Mouse (Mus musculus): ENCODE measurements around the gene Map3k1. TPM values are rescaled to one million over a fixed set of nuclear protein-coding genes. Genes with fewer than 3 reads are reported as not detected.
A peak's percentile ranks its signal among the peaks of the same experiment; 100 is the strongest.
"Not testable (repeated sequence)": the region's sequence is repeated elsewhere in the genome, so short reads cannot be mapped to it uniquely, and the experiment has no call there.

Map3k1 gene
- polyA plus RNA-seq, 1 experiment from 2014 or later, result 14.0 TPM

- no peak for ATAC-seq (ENCODE audit: low FRiP score)
- 83% methylated on average over 7 of the region's 7 CpGs for WGBS
- H3K9me3 ChIP-seq (ENCODE audit: control insufficient read depth, low read length), result no peaks in the 10 kb centered on the region
- no peaks in the 10 kb centered on the region for H3K36me3 ChIP-seq (replicated peaks; ENCODE audit: control insufficient read depth, insufficient read depth)
- H3K27me3 ChIP-seq (ENCODE audit: control insufficient read depth, insufficient read depth, low read length), result no peaks in the 10 kb centered on the region
- DNase-seq (ENCODE audit: low spot score), result no peak
- no peak overlapping the region for H3K4me3 ChIP-seq (replicated peaks; ENCODE audit: low read length)
- no peak overlapping the region for H3K9ac ChIP-seq
- no peak overlapping the region for H3K27ac ChIP-seq
- no peaks in the 10 kb centered on the region for H3K4me1 ChIP-seq (replicated peaks; ENCODE audit: control insufficient read depth, insufficient read depth, low read length)
- no peak overlapping the region for H3K4me2 ChIP-seq (replicated peaks)
Measured at GRCm38 (mm10) chr13:111741204-111741990, 67.4 kb downstream of the Map3k1 start.

GRCm38 (mm10) chr13:111726898-111727297 lies 81.9 kb downstream of the Map3k1 start:
- ATAC-seq (ENCODE audit: low FRiP score) (no peak), DNase-seq (ENCODE audit: low spot score) (no peak)
- no peak overlapping the region for H3K27ac ChIP-seq
- no peak overlapping the region for H3K4me2 ChIP-seq (replicated peaks)
- no peaks in the 10 kb centered on the region for H3K36me3 ChIP-seq (replicated peaks; ENCODE audit: control insufficient read depth, insufficient read depth)
- peaks cover 4% of the 10 kb centered on the region; the same call in 1 of the 2 replicates for H3K9me3 ChIP-seq (ENCODE audit: control insufficient read depth, low read length)
- H3K9ac ChIP-seq, result no peak overlapping the region
- H3K4me1 ChIP-seq (replicated peaks; ENCODE audit: control insufficient read depth, insufficient read depth, low read length), result peaks cover 4% of the 10 kb centered on the region; the same call in 1 of the 2 replicates
- H3K4me3 ChIP-seq (replicated peaks; ENCODE audit: low read length), result no peak overlapping the region
- H3K27me3 ChIP-seq (ENCODE audit: control insufficient read depth, insufficient read depth, low read length), result no peaks in the 10 kb centered on the region
- 92% methylated on average over 5 of the region's 5 CpGs for WGBS

- Histone ChIP-seq H3K9me3 (ENCODE audit: control insufficient read depth, low read length) (peaks cover 4% of the 10 kb centered on the region; the same call in 1 of the 2 replicates), H3K4me3 (replicated peaks; ENCODE audit: low read length) (peak overlapping the region; percentile 74), H3K27ac (peak overlapping the region; percentile 70), H3K4me1 (replicated peaks; ENCODE audit: control insufficient read depth, insufficient read depth, low read length) (peaks cover 4% of the 10 kb centered on the region; the same call in 1 of the 2 replicates), H3K27me3 (ENCODE audit: control insufficient read depth, insufficient read depth, low read length) (no peaks in the 10 kb centered on the region), H3K36me3 (replicated peaks; ENCODE audit: control insufficient read depth, insufficient read depth) (no peaks in the 10 kb centered on the region), H3K9ac (peak overlapping the region; percentile 65), H3K4me2 (replicated peaks) (peak overlapping the region; percentile 93)
- WGBS, result under 1% methylated on average over 61 of the region's 65 CpGs
- ATAC-seq (ENCODE audit: low FRiP score) (peak; percentile 99), DNase-seq (ENCODE audit: low spot score) (peak; percentile 94)
Measured at GRCm38 (mm10) chr13:111725165-111726077, 83.4 kb downstream of the Map3k1 start.

GRCm38 (mm10) chr13:111724811-111725164 lies 84.0 kb downstream of the Map3k1 start:
- H3K9me3 ChIP-seq (ENCODE audit: control insufficient read depth, low read length), result peaks cover 4% of the 10 kb centered on the region; the same call in 1 of the 2 replicates
- peak overlapping the region; percentile 74 for H3K4me3 ChIP-seq (replicated peaks; ENCODE audit: low read length)
- WGBS, result under 1% methylated on average over 18 of the region's 18 CpGs
- H3K9ac ChIP-seq, result no peak overlapping the region
- no peaks in the 10 kb centered on the region for H3K27me3 ChIP-seq (ENCODE audit: control insufficient read depth, insufficient read depth, low read length)
- H3K4me1 ChIP-seq (replicated peaks; ENCODE audit: control insufficient read depth, insufficient read depth, low read length), result peaks cover 4% of the 10 kb centered on the region; the same call in 1 of the 2 replicates
- H3K36me3 ChIP-seq (replicated peaks; ENCODE audit: control insufficient read depth, insufficient read depth), result no peaks in the 10 kb centered on the region; the same call in 1 of the 2 replicates
- H3K27ac ChIP-seq, result no peak overlapping the region
- H3K4me2 ChIP-seq (replicated peaks), result peak overlapping the region; percentile 93
- no peak; the same call in 1 of the 2 replicates for ATAC-seq (ENCODE audit: low FRiP score)
- peak; percentile 33 for DNase-seq (ENCODE audit: low spot score)

GRCm38 (mm10) chr13:111719726-111720125 lies 89.1 kb downstream of the Map3k1 start:
- WGBS, result 66% methylated on average over 9 of the region's 9 CpGs

GRCm38 (mm10) chr13:111710531-111710930 lies 98.3 kb downstream of the Map3k1 start:
- WGBS, result 91% methylated on average over 4 of the region's 4 CpGs

More at GRCm38 (mm10) chr13:111719726-111720125, 89.1 kb downstream of the Map3k1 start:
- no peaks in the 10 kb centered on the region for H3K27me3 ChIP-seq (ENCODE audit: control insufficient read depth, insufficient read depth, low read length)
- H3K4me2 ChIP-seq (replicated peaks), result no peak overlapping the region
- H3K27ac ChIP-seq, result no peak overlapping the region
- H3K4me1 ChIP-seq (replicated peaks; ENCODE audit: control insufficient read depth, insufficient read depth, low read length), result 0 out of 2 replicates have a peak, but pooled peaks cover 4% of the 10 kb centered on the region
- H3K4me3 ChIP-seq (replicated peaks; ENCODE audit: low read length), result no peak overlapping the region
- peaks cover 24% of the 10 kb centered on the region for H3K36me3 ChIP-seq (replicated peaks; ENCODE audit: control insufficient read depth, insufficient read depth)
- DNase-seq (ENCODE audit: low spot score), result no peak
- no peak for ATAC-seq (ENCODE audit: low FRiP score)
- H3K9ac ChIP-seq, result no peak overlapping the region
- H3K9me3 ChIP-seq (ENCODE audit: control insufficient read depth, low read length), result no peaks in the 10 kb centered on the region

GRCm38 (mm10) chr13:111703952-111704351 lies 104.8 kb downstream of the Map3k1 start:
- H3K9me3 ChIP-seq (ENCODE audit: control insufficient read depth, low read length); H3K4me2 ChIP-seq (replicated peaks); H3K27me3 ChIP-seq (ENCODE audit: control insufficient read depth, insufficient read depth, low read length); H3K4me1 ChIP-seq (replicated peaks; ENCODE audit: control insufficient read depth, insufficient read depth, low read length); DNase-seq (ENCODE audit: low spot score); H3K4me3 ChIP-seq (replicated peaks; ENCODE audit: low read length); ATAC-seq (ENCODE audit: low FRiP score); H3K27ac ChIP-seq; H3K9ac ChIP-seq: not testable (repeated sequence)
- H3K36me3 ChIP-seq (replicated peaks; ENCODE audit: control insufficient read depth, insufficient read depth), result peaks cover 75% of the 10 kb centered on the region
- 90% methylated on average over 4 of the region's 4 CpGs for WGBS

More at GRCm38 (mm10) chr13:111710531-111710930, 98.3 kb downstream of the Map3k1 start:
- ATAC-seq (ENCODE audit: low FRiP score), result no peak
- no peak overlapping the region for H3K4me2 ChIP-seq (replicated peaks)
- H3K4me1 ChIP-seq (replicated peaks; ENCODE audit: control insufficient read depth, insufficient read depth, low read length), result no peaks in the 10 kb centered on the region
- no peak for DNase-seq (ENCODE audit: low spot score)
- H3K27me3 ChIP-seq (ENCODE audit: control insufficient read depth, insufficient read depth, low read length), result no peaks in the 10 kb centered on the region
- no peaks in the 10 kb centered on the region for H3K9me3 ChIP-seq (ENCODE audit: control insufficient read depth, low read length)
- peaks cover 96% of the 10 kb centered on the region for H3K36me3 ChIP-seq (replicated peaks; ENCODE audit: control insufficient read depth, insufficient read depth)
- no peak overlapping the region for H3K9ac ChIP-seq
- no peak overlapping the region for H3K4me3 ChIP-seq (replicated peaks; ENCODE audit: low read length)
- H3K27ac ChIP-seq, result no peak overlapping the region

- H3K9me3 ChIP-seq (ENCODE audit: control insufficient read depth, low read length), result no peaks in the 10 kb centered on the region
- no peaks in the 10 kb centered on the region for H3K27me3 ChIP-seq (ENCODE audit: control insufficient read depth, insufficient read depth, low read length)
- DNase-seq (ENCODE audit: low spot score), result no peak
- 98% methylated on average over 10 of the region's 10 CpGs for WGBS
- ATAC-seq (ENCODE audit: low FRiP score), result no peak
- H3K9ac ChIP-seq, result no peak overlapping the region
- no peak overlapping the region for H3K4me2 ChIP-seq (replicated peaks)
- H3K27ac ChIP-seq, result no peak overlapping the region
- peaks cover 70% of the 10 kb centered on the region for H3K36me3 ChIP-seq (replicated peaks; ENCODE audit: control insufficient read depth, insufficient read depth)
- no peak overlapping the region for H3K4me3 ChIP-seq (replicated peaks; ENCODE audit: low read length)
- no peaks in the 10 kb centered on the region for H3K4me1 ChIP-seq (replicated peaks; ENCODE audit: control insufficient read depth, insufficient read depth, low read length)
Measured at GRCm38 (mm10) chr13:111703396-111703795, 105.4 kb downstream of the Map3k1 start.

Data from hindbrain, embryonic 14.5 days (tissue).